Mouse (Mus musculus) common myeloid progenitor, adult 5-6 weeks (primary cell): ENCODE data around the gene Ttc30a2. TPM values are rescaled to one million over a fixed set of nuclear protein-coding genes. Genes with fewer than 3 reads are reported as not detected.
"Not testable (repeated sequence)": the region's sequence is repeated elsewhere in the genome, so short reads cannot be mapped to it uniquely, and the experiment has no call there.

Experiments
- ATAC-seq: replicated peaks from 2 replicates; pipeline ENCODE4 v1.8.0; 2016; ENCODE audit warnings: low read depth, mild to moderate bottlenecking, moderate TSS enrichment, inconsistent platforms; ENCODE audit not compliant: poor library complexity, severe bottlenecking
- total RNA-seq: library from RNA; stranded (forward); fragments of 200-1000, 187-1606 nt; gene quantifications from 2 replicates; pipeline ENCODE4 v1.2.3, GENCODE M21; 2017

The Ttc30a2 gene
- total RNA-seq, 1 experiment from 2014 or later, result not detected

DNA sequence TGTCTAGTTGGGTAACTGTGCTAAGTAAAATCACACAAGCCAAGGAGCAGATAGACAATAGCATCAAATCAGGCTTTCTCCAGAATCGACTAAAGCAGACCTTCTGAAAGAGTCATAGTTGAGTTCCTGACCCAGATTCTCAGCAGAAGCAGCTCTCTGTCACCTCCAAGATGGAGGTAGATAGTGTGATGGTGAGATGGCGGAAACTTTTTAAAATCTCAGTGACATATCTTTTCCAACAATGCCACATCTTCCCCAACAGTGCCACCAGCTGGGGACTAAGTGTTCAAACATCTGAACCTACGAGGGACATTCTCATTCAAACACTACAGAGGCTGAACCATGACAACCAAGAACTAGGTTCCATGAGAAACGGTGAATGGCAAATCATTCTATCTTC is 4.7 kb upstream of the Ttc30a2 start:
- ATAC-seq, result no peak

DNA sequence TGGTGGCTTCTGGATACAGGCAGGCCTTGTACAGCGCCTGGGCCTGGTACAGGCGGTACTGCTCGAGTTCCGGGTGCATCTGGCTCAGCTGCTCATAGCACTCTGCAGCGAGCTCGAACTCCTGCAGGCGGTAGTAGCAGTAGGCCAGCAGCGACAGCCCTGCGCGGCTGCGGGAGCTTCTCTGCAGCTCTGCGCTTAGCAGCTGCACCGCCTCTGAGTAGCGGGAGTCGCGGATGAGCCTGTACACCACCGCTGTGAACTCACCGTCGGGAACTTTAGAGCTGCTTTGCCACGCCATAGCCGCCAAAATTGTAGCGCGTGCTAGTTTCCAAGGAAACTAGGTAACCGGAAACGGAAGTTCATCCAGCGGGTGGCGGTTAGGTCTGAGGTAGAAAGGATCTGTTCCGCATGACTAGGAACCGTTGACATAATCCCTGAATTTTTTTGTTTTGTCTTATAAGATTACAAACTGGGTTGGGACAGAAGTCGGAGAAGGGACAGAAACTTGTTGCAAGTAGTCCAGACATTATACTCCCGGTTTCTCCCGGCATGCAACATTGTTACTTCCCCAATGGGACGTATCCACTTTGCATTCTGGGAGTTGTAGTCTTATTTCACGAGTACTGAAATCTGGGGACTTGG is 3.6 kb upstream of the Ttc30a2 start, which contains the start of gene Ttc30a1:
Ttc30a1 (minus strand) TSS at position 528 of the 642 bp plus-strand sequence.
- peak; percentile 66 for ATAC-seq

DNA sequence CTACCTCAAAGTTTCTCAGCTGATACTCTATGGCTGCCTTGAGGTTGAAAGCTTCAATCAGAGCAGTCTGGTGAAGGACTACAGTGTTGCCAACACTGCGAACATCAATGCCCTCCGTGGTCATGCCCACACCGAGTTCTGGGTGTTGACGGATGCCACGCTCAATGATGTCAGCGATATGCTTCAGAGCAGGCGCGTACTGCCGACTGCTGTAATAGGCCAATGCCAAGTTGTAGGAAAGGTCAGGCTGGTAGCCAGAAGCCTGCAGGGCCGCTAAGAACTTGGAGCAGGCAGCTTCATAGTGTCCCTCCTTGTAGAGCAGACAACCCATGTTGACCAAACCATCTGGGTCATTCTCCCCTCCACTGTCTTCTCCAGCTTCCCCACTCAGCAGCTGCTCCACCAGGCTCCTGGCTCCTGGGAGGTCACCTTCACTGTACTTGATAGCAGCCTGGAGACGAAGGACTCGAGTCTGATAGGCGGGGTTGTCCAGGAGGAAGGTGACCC is 3.0 kb upstream of the Ttc30a2 start:
- ATAC-seq, result not testable (repeated sequence)

DNA sequence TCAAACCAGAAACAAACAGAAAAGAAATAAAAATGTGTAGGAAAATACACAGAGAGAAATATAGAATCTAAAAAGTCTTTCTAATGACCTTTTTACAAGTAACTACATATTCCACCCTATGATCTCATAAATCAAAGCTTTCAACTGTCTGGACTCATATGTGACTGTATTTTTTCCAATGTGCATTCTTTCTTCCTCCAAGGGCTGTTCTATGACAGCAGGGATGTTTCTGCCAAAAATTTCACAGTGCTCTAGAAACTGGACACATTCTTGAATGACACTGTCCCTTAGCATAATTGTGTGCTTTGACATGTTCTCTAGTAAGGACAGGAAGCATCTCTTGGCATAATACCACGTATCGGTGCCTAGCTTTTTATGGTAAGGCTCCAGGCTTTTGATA is 1.9 kb downstream of the Ttc30a2 start:
- ATAC-seq, result not testable (repeated sequence)

DNA sequence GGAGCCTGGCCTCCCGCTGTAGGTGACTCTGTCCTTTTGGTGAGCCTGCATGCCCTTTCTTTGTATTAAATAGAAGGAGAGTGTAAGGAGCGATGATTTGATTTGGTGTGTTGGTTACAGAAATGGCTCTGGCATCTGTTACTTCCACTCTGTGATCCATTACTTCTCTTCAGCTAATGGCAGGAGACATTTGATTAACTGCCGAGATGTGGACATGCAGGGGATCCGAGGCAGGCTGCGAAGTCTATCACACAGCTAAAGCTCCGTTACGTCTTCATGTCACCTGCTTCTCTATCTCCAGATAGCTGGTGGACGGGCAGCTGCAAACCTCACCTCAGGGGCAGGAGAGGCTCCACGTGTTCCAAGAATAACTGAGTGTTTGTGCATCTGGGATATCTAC is 3.8 kb downstream of the Ttc30a2 start:
- ATAC-seq, result no peak

DNA sequence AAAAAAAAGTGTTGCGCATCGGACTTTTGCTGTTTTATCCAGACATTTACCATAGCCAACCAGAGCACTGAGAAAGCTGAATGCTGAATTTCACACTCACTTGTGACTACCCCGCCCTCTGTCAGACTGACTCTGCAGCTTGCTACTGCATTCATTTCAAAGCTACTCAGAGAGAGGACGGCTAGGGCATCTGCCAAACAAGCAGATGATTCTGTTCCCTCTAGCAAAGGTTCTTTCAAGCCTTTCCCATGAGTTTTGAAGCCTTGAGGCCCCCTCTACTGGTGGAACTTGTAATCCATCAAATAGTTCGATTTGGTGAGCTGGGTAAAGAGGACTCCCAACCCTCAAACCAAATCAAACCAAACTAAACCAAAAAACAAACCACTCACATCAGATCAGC is 13.0 kb downstream of the Ttc30a2 start:
- ATAC-seq, result peak; percentile 82

DNA sequence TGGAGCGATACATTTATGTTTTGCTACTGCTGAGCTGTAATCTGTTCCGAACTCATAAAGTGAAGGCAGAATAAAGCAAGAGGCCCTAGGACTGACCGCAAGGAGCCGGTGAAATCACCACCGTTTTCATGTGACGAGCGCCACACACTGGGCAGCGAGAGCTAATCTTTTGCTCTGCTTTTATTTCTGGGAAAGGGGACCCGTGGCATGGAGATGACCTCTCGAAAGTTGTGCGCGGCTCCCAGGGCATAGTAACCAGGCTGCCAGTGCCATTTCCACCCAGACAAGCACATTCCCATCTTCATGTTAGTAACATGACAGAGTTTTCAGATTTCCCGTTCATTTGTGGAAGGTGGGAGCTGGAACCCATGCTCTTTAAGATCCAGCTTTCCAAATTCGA is 13.5 kb downstream of the Ttc30a2 start:
- ATAC-seq, result peak; percentile 80

DNA sequence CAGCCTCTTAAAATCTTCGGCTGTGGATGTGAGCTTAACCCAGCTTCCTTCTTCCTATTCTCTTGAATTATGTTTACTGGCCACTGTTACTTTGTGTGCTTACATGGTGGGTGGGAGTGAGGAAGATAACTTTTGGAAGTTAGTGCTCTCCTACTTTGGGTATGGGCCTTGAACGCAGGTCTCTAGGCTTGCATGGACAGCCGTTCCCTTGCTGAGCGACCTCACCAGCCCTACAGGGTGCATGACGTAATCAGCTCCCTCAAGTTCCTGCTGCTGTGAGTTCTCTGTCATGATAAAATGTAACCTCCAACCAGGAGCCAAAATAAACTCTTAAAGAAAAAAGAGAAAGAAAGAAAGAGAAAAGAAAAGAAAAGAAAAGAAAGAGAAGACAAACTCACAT is 13.9 kb downstream of the Ttc30a2 start:
- 0 out of 2 replicates have a peak, but pooled peaks have one; percentile 37 for ATAC-seq

DNA sequence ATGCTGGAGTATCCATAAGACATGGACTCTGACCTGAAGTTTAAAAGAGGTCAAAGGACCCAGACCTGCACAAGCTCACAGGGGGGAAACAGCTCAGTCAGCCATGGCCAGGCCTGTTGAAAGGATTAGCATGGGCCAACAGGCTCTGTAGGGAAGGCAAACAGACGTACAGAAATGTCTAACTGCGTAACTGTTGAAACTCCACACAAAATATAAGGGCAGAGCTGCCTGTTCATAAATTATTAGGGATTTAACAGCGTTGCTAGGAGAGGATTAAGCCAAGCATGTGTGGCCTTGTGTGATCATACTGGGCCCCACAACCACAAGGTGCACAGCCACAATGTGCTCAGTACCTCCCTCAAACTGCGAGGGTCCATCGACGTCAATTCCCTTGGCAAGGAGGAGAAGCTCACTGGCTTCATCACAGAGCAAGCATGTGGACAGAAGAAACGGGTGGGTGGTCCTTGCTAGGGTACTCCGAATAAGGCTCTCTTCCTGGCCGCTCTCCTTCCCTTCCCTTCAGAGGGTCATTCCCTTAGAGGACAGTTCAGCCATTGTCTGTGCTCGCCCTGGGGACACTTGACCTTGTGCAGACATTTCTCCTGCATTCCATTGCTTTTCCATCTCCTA is 14.6 kb downstream of the Ttc30a2 start:
- no peak for ATAC-seq

DNA sequence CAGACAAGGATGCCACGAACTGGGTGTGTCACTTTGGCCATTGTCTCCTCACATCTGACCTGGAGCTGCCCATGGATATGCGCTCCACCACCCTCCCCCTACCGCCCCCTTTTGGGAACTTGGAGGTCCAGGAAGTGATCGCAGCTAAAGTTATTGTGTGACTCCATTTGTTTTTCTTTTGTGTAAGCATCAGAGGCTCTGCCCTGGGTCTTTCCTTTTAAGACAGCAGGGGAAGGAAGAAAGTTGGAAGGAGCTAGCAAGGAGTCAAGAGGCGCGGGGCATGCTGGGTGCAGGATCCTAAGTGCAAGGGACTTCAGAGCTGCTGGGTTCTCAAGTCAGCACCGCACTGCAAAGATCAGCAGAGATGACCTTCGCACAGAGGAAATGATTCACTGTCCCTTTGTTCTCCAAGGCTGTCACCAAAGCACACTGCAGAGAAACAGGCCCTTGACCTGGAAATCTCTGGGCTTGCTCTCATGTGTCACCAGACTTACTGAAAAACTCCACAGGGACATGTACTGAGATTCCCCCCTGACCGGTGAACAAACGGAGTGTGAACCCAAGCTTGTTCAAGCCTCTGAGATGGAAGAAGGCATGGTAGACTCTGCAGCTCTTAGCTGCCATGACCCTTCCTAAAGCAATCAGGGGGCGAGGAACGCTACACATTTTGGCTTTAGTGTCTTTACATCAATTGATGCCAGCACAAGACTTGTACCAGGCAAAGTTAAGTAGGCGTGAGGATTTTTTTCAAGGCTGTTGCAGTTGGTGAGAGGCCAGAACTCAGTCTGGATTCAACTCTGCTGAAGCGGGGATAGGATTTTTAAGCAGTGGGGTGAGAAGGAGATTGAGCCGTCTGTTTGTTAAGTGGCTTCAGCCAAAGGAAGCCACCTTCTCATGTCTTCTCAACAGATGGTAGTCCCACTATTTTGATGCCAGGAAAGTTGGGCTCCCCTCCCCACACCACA is 17.3 kb downstream of the Ttc30a2 start:
- no peak for ATAC-seq

DNA sequence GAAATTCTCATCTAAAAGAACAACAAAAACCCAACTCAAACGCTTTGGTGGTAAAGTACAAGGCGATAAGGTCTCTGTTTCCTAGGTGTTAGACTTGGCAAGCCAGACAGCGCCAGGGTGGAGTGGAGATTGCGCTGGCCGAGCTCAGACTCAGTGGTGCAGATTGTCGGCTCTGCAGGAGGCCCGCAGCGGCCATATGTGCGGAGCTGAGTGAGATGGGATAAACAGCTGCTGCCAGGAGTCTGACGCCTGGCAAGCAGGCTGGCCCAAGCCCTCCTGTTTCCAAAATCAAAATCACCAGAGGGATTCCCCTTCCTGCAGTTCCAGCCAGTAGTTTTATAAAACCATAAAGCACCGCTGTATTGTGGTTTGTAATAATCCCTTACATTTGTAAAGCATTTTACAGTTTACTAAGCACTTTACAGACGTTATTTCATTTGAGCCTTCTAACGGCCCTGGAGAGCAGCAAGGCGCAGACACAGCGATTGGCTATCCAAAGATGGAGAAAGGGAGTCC is 18.1 kb downstream of the Ttc30a2 start:
- no peak for ATAC-seq

DNA sequence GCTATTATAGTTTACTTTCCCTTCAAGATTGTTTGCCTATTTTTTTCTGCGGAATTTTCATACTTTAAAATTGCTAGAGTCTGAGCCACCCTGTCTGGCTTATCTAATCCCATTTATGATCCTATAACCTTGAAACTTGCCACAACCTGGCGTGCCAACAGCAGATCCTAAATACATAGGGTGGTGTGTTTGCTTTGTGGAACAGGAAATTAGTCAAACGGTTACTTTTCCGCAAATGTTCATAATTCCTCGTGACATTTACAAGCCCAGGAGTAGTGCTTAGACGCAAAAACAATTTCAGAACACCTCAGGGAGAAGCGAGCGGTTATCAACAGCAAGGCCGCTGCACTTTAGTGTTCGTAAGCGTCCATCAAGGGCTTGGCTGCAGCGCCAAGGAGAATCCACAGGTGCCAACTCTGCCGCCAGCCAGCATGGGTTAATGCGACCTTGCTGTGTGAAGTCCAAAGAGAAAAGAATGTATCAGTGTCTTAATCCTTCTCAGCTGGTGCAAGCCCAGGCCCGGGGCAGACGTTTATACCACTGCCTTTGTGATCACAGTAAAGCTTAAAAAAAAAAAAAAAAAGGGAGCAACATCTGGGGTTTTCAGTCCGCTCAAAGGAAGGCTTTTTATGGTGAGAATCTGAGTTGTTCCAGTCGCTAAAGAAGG is 18.7 kb downstream of the Ttc30a2 start:
- no peak for ATAC-seq

DNA sequence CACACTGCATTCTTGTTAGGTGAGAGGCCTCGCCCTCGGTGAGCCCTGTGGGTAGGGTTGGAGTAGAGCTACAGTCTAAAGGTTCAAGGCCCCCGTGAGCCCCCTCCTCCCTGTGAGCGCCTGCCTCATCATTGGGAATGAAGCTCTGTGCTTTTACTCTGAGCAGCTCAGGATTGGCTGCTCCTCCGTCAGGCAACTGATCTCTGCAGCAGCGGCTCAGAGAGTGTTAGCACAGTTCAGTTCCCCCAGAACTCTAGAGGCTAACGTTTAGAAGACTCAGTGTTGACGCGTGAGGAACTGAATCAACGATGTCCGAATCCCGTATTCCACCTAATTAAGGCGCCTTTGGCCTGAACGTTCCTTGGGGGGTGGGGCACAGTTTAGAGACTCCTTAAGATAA is 22.3 kb downstream of the Ttc30a2 start:
- no peak for ATAC-seq

DNA sequence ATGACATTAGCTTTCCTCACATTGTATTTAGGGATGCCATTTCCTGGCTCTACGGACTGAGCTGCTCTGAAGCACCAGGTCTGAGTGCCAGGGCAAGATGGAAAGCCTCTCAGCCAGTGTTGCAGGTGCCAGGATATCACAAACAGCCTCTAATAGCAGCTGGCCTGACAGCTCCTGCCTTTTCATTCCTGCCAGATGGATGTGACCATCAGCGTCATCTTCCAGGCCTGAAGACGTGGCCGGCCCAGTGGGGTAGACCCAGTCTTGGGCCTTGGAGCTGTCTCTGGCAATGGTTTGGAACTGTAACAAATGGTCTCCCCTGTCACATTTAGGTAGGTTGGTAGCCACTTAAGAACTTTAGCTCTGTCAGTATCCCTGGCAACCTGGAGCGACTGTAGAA is 24.6 kb downstream of the Ttc30a2 start:
- ATAC-seq, result no peak

DNA sequence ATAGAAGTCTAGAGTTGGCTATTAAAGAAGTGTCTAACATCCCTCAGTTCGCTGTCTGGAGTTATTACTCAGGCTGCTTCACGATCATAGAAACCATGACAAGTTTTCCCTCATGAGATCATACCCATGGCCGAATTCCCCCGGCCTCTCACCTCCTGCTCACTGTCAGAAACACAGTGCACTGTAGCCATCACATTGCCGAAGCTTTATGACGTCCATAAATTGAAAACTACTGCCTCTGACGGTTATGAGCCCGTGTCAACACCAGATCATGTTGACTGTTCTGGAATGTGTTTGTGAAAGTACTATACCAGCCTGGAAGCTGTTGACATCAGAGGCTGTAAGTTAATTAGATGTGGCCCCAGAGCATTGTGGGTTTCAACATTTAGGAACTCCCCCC is 27.3 kb downstream of the Ttc30a2 start:
- no peak for ATAC-seq

DNA sequence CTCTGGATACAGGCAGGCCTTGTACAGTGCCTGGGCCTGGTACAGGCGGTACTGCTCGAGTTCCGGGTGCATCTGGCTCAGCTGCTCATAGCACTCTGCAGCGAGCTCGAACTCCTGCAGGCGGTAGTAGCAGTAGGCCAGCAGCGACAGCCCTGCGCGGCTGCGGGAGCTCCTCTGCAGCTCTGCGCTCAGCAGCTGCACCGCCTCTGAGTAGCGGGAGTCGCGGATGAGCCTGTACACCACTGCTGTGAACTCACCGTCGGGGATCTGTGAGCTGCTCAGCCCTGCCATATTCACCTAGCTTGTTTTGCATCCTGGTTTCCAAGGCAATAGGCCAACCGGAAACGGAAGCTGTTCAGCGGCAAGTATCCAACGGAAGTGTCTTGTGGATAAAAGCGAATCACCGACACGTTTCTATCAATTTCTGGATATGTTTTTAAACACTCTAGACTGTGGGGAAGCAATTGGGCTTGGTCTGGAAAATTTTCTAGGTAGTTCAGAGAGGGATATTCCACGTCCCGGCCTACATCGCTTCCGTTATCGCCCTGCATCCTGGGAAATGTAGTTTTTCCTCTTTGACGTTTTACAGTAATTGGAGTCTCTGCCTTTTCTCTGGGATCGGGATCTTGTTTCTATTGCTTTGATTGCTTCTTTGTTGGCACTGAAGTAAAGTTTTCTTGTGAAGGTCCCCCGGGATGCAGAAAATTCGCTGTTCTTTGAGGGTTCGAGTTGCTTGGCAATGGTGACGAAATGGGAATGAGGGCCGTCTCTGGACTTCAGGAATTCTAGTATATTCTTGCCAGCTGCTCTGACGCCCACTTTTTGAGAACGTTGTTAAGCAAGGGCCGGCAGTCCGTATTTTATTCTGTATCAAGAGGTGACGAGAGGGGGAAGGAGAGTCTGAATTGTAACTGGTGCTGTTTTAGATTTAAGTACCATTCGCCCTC is 39.6 kb downstream of the Ttc30a2 start, which contains the start of gene Ttc30b:
Ttc30b (minus strand) TSS at position 469 of the 947 bp plus-strand sequence.
- peak; percentile 94 for ATAC-seq

DNA sequence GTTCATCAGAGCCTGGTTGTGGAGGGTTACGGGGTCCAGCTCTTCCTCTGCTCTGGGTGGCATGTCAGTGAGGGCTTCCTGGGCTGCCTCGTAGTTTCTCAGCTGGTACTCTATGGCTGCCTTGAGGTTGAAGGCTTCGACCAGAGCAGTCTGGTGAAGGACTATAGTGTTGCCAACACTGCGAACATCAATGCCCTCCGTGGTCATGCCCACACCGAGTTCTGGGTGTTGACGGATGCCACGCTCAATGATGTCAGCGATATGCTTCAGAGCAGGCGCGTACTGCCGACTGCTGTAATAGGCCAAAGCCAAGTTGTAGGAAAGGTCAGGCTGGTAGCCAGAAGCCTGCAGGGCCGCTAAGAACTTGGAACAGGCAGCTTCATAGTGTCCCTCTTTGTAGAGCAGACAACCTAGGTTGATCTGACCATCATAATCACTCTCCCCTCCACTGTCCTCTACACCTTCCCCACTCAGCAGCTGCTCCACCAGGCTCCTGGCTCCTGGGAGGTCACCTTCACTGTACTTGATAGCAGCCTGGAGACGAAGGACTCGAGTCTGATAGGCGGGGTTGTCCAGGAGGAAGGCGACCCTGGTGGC is 40.4 kb downstream of the Ttc30a2 start:
- peak; percentile 6; the same call in 1 of the 2 replicates for ATAC-seq

DNA sequence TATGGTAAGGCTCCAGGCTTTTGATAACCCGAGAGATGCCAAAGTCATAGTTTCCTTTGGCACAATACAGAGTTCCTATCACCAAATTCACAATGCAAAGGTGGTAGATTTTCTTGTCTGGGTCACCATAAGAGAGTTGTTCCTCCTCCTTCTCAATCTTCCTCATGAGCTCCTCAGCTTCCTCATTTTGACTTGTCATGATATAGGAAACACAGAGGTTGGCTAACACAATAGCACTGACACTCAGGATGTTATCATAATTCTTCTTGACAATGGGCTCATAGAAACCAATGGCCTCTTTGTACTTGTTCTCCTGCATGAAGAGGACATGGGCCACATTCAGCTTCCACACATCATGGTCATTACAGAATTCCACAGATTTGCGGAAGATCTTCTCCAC is 41.3 kb downstream of the Ttc30a2 start:
- ATAC-seq, result not testable (repeated sequence)
